Mouse (Mus musculus) ES-CJ7 (cell line): Measurements from ENCODE around the gene Efcab9.
A peak's percentile ranks its signal among the peaks of the same experiment; 100 is the strongest.
"Not testable (repeated sequence)": the region's sequence is repeated elsewhere in the genome, so short reads cannot be mapped to it uniquely, and the experiment has no call there.

Experiments used
- DNase-seq: peaks from one replicate; pipeline ENCODE4 v3.0.0; 2011; ENCODE audit warnings: low read depth, low spot score

Gene Efcab9

GRCm38 (mm10) chr11:32538846-32539245, 7.0 kb upstream of the Efcab9 start:
- no peak for DNase-seq

- no peak for DNase-seq
These were observed 6.6 kb upstream of the Efcab9 start for GRCm38 (mm10) chr11:32538435-32538834.

GRCm38 (mm10) chr11:32536954-32537353, 5.1 kb upstream of the Efcab9 start:
- peak; percentile 30 for DNase-seq

GRCm38 (mm10) chr11:32535646-32536045, 3.8 kb upstream of the Efcab9 start:
- DNase-seq = no peak

DNA sequence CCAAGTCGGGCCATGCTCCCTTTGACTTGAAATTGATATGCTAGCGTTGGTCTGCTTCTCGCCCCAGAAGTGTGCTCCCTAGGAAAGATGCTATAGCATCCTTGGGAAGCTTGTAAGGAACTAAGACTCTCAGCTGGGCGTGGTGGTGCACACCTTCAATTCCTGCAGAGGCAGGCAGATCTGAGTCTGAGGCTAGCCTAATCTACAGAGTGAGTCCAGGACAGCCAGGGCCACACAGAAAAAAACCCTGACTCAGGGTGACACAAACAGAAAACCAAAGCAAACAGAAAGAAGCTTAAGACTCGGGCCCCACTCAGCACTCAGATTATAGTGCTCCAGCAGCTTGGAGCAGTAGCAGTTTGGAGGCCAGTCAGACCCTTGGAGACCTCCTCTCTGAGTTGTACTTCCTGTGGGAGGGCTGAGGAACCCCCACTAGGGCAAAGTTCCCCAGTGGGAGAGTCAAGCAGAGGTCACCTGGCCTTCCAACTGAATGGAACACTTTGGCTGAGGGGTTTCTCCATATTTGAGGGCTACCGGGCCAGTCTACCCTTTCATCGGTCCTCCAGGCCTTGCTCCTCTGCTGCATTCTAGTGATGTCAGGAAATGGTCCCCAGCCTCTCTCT, 2.7 kb upstream of the Efcab9 start:
- DNase-seq = no peak

DNA sequence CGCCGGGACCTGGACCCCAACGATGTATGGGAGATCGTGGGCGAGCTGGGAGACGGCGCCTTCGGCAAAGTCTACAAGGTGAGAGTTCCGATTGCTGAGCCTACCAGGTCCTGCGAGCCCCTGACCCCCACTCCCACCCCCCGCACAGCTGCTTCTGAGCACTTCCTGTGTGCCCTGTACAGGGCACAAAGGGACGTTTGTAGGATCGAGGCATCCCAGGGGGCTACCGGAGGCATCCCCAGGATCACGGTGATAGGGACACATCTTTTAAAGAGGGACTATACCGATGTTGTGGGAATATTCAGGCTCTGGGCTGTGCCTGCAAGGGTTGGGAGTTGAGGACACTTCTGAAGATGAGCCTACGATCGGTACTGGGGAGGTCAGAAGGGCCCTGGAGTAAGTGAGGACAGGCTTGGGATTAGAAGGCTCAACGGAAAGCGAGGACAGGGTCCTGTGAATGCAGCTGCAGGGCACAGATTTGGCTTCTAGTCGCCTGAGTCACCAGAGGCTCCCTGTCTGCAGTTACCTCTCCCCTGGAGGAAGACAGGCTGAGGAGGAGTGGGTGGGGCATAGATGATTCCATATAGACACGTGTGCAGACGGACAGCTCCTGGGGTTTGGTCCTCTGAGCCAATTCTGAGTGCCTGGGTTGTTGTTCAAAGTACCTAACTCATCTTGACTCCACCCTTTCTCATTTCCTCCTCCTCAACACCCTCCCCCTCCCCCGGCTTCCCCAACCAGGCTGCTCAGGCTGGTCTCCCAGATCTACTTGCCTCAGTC, 1.8 kb upstream of the Efcab9 start:
- DNase-seq = peak; percentile 81

DNA sequence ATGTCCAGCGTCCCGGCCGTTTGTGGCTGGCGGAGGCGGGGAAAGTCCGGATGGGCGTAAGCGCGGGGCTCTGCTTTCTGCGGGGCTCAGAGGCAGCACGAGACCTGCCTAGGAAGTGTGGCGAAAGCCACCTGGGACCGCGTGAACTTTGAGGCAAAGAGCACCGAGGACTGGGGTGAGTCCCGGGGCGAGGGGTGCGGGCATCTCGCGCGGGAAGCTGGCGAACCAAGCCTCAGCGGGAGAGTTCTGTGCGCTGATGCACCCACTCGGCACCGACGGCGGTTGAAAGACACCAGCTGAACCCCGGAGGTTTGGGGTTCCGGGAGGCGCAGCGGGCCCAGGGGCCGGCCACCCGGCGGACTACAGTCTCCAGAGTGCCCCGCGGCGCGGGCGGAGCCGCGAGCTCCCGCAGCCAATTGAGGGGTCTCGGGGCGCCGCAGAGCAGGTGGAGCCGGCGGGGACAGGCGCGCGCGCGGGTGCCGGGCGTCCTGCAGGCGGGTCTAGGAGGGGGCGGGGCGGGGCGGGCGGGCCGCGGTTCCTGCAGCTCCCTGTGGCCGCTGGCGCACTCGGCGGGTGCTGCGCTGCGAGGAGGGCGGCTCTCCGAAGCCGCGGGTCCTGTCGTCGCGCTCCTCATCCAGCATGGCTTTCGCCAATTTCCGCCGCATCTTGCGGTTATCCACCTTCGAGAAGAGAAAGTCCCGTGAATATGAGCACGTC, 1.0 kb upstream of the Efcab9 start, which contains the start of gene Stk10:
TSS of gene Stk10 (plus strand) at position 541 of the 717 bp plus-strand sequence.
- DNase-seq = peak; percentile 82

- peak; percentile 32 for DNase-seq
These were observed 1.7 kb downstream of the Efcab9 start for GRCm38 (mm10) chr11:32530151-32530550.

DNA sequence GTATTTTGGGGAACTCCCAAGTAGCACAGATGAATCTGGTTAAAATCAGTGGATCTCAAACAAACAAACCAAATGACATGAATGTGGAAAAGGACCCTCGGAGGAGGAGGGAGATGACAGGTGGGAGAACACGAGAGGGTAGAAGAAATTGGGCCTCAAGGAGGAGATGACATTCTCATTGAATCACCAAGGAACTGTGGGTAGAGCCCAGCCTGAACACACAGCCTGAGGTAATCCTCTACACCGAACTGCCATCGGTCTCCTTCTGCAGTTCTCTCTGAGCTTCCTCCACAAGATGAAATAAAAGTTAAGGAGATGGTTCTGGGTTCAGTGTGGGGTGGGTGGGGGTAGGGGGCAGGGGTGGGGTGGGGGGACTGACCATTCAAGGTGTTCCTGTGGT, 4.9 kb downstream of the Efcab9 start:
- DNase-seq = no peak

- DNase-seq = no peak
These were observed 7.6 kb downstream of the Efcab9 start for GRCm38 (mm10) chr11:32524122-32524920.

DNA sequence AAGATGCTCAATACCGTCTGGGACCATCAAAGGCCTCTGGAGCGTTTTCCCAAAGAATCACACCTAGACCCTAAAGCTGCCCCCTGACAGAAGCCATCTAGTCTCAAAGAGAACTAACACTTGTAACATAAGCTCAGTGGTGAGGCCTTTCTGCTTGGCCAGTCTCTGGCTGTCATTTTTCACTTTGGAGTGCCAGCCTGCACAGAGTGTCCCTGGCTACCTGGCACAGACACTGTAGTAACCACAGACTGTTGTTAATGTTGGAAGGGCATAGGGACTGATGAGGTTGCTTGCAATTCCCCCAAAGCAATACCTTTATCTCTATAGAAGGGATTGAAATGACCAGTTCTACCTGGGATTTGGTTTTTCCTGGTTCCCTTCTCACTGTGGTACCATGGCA, 10.6 kb downstream of the Efcab9 start:
- no peak for DNase-seq

- no peak for DNase-seq
These were observed 12.5 kb downstream of the Efcab9 start for GRCm38 (mm10) chr11:32519354-32519753.

GRCm38 (mm10) chr11:32518770-32519169, 13.1 kb downstream of the Efcab9 start:
- no peak for DNase-seq

GRCm38 (mm10) chr11:32516916-32517712, 14.8 kb downstream of the Efcab9 start:
- no peak for DNase-seq

GRCm38 (mm10) chr11:32516091-32516490, 15.8 kb downstream of the Efcab9 start:
- peak; percentile 19 for DNase-seq

DNA sequence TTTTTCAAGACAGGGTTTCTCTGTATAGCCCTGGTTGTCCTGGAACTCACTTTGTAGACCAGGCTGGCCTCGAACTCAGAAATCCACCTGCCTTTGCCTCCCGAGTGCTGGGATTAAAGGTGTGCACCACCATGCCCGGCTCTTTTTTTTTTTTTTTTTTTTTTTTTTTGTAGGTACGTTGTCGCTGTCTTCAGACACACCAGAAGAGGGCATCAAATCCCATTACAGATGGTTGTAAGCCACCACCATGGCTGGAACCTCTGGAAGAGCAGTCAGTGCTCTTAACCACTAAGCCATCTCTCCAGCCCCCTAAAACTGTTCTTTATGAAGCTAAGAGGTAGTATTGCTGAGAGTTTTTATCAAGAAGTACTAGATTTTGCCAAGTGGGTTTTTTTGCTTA, 17.0 kb downstream of the Efcab9 start:
- not testable (repeated sequence) for DNase-seq

GRCm38 (mm10) chr11:32510930-32511329, 21.0 kb downstream of the Efcab9 start:
- peak; percentile 37 for DNase-seq

- no peak for DNase-seq
These were observed 26.7 kb downstream of the Efcab9 start for GRCm38 (mm10) chr11:32505091-32505739.

- DNase-seq = no peak
These were observed 28.2 kb downstream of the Efcab9 start for GRCm38 (mm10) chr11:32503711-32504110.

GRCm38 (mm10) chr11:32499931-32500330, 31.9 kb downstream of the Efcab9 start:
- DNase-seq = no peak
